Mouse (Mus musculus): ENCODE measurements around the gene Tcp11l2. TPM values are rescaled to one million over a fixed set of nuclear protein-coding genes. Genes with fewer than 3 reads are reported as not detected.

Tcp11l2 gene
- polyA plus RNA-seq (2014; fragmentation: Illumina TruSeq; extraction: RNeasy Lipid Tissue Mini Kit (QIAGEN cat#74804); ENCODE audit: insufficient read depth, low read depth, low replicate concordance): 34.1 TPM

GRCm38 (mm10) chr10:84576395-84577070, at the start of gene Tcp11l2:
TSS of gene Tcp11l2 (plus strand) at chr10:84576626.

GRCm38 (mm10) chr10:84533912-84534671, 42.3 kb upstream of the Tcp11l2 start, which contains the start of gene Ckap4:
TSS of gene Ckap4 (minus strand) at chr10:84534062.

DNA sequence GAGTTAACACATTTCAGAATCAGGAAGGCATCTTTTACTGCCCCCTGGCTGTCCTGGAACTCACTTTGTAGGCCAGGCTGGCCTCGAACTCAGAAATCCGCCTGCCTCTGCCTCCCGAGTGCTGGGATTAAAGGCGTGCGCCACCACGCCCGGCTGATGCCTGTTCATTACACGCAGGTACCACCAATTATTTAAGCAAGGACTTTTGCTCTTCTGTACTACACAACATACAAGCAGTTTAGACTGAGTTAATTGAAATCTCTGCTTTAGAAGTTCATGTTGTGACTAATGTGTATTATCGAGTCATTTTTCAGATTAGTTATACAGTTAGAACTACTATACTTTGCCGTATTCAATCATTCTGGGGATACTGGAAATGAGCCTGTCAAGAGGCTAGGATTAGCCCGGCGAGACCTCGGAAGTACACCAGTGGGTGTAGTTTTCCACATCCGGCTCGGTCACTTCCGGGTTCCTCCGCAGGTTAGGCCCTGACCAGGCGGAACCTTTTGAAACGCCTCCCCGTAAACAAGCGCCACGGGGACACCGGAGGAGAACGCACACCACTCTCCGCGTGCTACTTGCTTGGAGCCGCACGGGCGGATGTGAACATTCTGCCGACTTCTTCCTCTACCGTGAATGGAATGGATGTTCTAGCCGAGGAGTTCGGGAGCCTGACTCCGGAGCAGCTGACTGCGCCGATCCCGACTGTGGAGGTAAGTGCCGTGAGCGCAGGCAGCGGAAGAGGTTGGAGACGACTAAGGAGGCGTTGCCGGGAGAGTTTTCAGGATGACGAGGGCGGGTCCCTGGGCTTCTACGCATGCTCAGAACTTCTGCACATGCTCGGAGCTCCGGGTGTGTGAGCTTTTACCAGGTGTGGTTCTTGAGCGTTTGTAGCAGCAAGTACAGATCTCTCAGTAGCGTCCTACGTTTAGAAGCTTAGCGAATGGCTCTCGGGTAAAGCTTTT, 45.7 kb downstream of the Tcp11l2 start, which contains the start of gene Polr3b:
Gene Polr3b, plus strand, starts transcription at position 467 of the 965 bp plus-strand sequence.

Other genes starting within 250 kb of the Tcp11l2 start
- 6.1 TPM for gene Nuak1, start 136.0 kb upstream of the Tcp11l2 start, polyA plus RNA-seq (2014; fragmentation: Illumina TruSeq; extraction: RNeasy Lipid Tissue Mini Kit (QIAGEN cat#74804); ENCODE audit: insufficient read depth, low read depth, low replicate concordance)
- 19.8 TPM for gene Ckap4, start 42.6 kb upstream of the Tcp11l2 start, polyA plus RNA-seq (2014; fragmentation: Illumina TruSeq; extraction: RNeasy Lipid Tissue Mini Kit (QIAGEN cat#74804); ENCODE audit: insufficient read depth, low read depth, low replicate concordance)
- gene Polr3b, start 45.7 kb downstream of the Tcp11l2 start, polyA plus RNA-seq (2014; fragmentation: Illumina TruSeq; extraction: RNeasy Lipid Tissue Mini Kit (QIAGEN cat#74804); ENCODE audit: insufficient read depth, low read depth, low replicate concordance): 7.0 TPM
- not detected for gene Rfx4, start 179.4 kb downstream of the Tcp11l2 start, polyA plus RNA-seq (2014; fragmentation: Illumina TruSeq; extraction: RNeasy Lipid Tissue Mini Kit (QIAGEN cat#74804); ENCODE audit: insufficient read depth, low read depth, low replicate concordance)